Mouse (Mus musculus) kidney, postnatal 14 days (tissue): ENCODE results near the gene Zfp472.
"Not testable (repeated sequence)": the region's sequence is repeated elsewhere in the genome, so short reads cannot be mapped to it uniquely, and the experiment has no call there.

Experiments
- DNase-seq: peaks from one replicate; pipeline ENCODE4 v3.0.0; 2022; ENCODE audit warnings: mixed read lengths

The Zfp472 gene

GRCm38 (mm10) chr17:33020434-33020833 lies 54.8 kb downstream of the Zfp472 start:
- not testable (repeated sequence) for DNase-seq
